Mouse (Mus musculus): ENCODE data around the gene Ntrk3.

The Ntrk3 gene

DNA sequence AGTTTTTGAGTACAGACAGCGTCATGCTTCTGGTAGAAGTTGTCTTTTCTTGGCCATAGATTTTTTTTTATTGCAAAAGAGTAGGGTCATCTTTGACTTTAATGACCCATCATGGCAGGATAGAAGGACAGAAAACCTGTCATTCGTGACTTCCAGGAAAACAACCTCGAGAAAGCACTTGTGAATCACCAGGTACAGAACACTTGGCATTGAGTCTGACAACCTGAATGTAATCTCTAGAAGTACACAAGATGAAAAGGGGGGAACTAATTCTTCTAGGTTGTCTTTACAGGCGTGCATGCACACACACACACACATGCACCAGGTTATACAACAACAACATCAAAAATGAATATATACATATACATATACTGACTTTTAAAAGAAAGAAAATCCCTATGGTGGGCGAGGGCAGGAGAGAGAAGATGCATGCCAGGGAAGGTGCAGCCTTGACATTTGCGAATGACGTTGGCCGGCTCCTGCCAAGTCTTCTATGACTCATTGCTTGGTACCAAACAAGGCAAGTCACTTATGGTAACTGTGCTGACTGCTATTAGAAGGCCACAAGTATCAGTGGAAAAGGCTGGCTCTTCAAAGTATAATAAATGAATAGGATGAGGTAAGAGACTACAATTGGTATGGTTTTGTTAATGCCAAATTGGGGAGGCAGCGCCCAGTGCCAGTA is 217.4 kb downstream of the Ntrk3 start:
- DNase-seq (ENCODE audit: low read depth, low spot score) = no peak

DNA sequence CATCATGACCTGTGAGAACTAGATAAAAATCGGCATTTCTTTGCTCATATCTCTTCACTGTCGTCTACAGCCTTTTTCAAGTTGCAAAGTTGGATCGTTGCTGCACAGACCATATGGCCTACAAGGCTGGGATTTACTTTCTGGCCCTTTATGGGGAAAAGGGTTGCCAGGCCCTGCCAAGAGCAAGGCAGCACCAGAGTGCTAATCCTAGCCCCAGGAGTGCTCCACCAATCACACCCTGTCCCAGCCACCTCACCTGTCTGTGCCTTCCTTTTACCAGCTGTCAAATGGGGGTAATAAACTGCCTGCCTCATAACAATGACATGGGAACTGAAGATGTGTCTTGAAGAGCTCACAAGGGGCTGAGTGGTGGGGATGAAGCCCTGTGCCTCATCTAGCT is 218.1 kb downstream of the Ntrk3 start:
- no peak for DNase-seq (ENCODE audit: low read depth, low spot score)

DNA sequence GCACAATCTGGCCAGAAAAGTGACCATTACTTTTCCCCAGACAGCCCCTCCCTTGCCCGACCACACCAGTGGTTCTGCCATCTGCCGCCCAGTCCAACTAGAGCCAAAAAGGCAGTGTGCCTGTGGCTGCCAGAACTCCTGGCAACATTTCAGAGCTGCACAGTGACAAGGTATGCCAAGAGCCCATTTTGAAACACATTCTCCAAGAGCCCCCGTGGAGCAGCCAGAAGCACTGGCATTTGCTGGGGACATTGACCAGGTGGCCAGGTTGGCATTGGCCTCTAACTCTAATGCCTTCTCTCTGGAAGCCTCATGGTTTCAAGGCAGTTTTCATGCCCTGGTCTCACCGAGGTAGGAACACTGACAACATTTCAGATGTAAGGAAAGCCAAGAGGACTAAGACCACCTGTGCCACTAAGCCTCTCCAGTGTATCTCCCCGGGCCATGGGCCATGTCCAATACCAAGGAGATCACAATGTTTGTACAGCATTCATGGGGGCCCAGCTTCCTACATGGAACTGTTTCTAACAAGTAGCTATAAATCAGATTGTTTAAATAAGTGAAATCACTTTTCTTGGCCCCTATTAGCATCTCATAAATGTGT is 218.9 kb downstream of the Ntrk3 start:
- no peak for DNase-seq (ENCODE audit: low read depth, low spot score)

- no peak for DNase-seq (ENCODE audit: low read depth, low spot score)
Observed at GRCm38 (mm10) chr7:78515042-78515609, 222.7 kb downstream of the Ntrk3 start.

GRCm38 (mm10) chr7:78507032-78507611 is 230.7 kb downstream of the Ntrk3 start:
- no peak for DNase-seq (ENCODE audit: low read depth, low spot score)

DNA sequence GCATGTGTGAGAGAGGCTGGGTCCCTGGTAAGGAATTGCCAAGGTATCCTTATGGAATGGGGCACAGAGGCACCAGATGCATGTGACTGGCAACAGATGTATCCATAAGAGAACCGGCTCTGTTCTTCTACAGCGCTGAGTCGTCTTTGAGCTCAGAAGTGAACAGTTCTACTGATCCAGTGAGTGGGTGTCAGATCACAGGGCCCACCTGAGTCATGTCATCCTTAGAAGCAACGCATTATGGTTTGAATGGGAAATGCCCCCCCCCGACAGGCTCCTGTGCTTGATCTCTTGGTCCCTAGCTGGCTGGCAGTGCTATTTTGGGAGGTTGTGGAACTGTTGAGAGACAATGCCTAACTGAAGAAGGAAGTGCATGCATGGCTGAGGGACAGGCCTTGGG is 236.9 kb downstream of the Ntrk3 start:
- no peak for DNase-seq (ENCODE audit: low read depth, low spot score)

- DNase-seq (ENCODE audit: low read depth, low spot score) = no peak
Observed at GRCm38 (mm10) chr7:78499970-78500369, 237.8 kb downstream of the Ntrk3 start.

DNA sequence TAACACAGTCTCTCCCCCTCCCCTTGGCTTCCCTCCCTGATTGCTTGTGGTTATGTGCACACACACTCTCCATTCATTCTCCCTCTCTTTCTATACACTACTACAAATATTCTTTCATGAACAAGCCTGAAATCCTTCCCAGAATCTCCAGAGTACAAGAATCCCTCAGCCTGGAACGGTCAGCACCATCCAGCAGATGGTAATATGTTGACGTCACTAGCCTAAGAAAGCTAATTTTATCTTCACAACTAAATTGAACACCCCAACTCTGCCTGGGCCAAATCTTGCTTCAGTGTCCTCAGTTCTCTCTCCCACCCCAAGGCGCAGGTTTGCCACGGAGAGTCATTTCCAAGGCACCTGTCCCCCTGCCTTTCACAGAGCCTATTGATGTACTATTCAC is 239.5 kb downstream of the Ntrk3 start:
- DNase-seq (ENCODE audit: low read depth, low spot score) = no peak

GRCm38 (mm10) chr7:78497819-78498218 is 240.0 kb downstream of the Ntrk3 start:
- no peak for DNase-seq (ENCODE audit: low read depth, low spot score)

GRCm38 (mm10) chr7:78493591-78493990 is 244.2 kb downstream of the Ntrk3 start:
- DNase-seq (ENCODE audit: low read depth, low spot score) = no peak

- no peak for DNase-seq (ENCODE audit: low read depth, low spot score)
Observed at GRCm38 (mm10) chr7:78491176-78491575, 246.6 kb downstream of the Ntrk3 start.

- DNase-seq (ENCODE audit: low read depth, low spot score) = no peak
Observed at GRCm38 (mm10) chr7:78484290-78484689, 253.5 kb downstream of the Ntrk3 start.

GRCm38 (mm10) chr7:78483729-78484128 is 254.1 kb downstream of the Ntrk3 start:
- DNase-seq (ENCODE audit: low read depth, low spot score) = no peak

GRCm38 (mm10) chr7:78483061-78483460 is 254.8 kb downstream of the Ntrk3 start:
- DNase-seq (ENCODE audit: low read depth, low spot score) = no peak

- no peak for DNase-seq (ENCODE audit: low read depth, low spot score)
Observed at GRCm38 (mm10) chr7:78478881-78479280, 258.9 kb downstream of the Ntrk3 start.

DNA sequence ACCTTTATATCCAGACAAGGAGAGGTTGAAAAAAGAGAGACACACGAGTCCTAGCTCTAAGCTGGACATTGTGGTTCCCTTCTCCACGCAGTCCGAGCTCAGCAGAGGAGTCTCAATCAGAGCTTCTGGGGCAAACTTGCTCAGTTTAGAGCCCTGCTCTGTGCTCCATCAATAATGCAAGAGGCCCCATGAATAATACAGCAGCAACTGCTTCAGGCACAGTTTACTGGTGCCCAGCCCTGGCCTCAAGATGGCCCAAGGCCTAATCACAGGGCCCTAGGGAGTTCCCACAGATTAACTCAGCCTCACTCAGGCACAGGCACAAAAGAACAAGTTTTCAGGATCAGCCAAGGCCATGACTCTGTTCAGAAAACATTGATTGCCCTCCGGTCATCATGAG is 266.1 kb downstream of the Ntrk3 start:
- no peak for DNase-seq (ENCODE audit: low read depth, low spot score)

DNA sequence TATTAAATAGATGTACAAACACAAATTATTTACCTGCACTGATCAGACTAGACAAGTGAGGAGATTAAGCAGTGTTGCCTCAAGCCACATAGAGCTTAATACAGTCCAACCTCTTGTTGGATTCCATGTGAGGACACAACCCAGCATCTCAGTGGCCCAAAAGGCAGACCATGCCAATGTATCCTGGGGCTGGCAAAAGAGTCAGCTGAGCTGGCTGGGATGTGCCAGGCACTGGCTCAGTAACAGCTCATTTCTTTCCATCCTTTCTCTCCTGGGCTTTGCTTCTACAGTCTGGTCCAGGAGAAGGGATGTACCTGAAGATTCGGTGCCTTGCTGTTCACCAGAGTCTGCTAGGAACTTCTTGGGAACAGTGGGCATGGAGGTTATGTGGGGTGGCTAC is 266.5 kb downstream of the Ntrk3 start:
- DNase-seq (ENCODE audit: low read depth, low spot score) = no peak

- DNase-seq (ENCODE audit: low read depth, low spot score) = no peak
Observed at GRCm38 (mm10) chr7:78462605-78463004, 275.2 kb downstream of the Ntrk3 start.

GRCm38 (mm10) chr7:78459021-78459420 is 278.8 kb downstream of the Ntrk3 start:
- no peak for DNase-seq (ENCODE audit: low read depth, low spot score)

DNA sequence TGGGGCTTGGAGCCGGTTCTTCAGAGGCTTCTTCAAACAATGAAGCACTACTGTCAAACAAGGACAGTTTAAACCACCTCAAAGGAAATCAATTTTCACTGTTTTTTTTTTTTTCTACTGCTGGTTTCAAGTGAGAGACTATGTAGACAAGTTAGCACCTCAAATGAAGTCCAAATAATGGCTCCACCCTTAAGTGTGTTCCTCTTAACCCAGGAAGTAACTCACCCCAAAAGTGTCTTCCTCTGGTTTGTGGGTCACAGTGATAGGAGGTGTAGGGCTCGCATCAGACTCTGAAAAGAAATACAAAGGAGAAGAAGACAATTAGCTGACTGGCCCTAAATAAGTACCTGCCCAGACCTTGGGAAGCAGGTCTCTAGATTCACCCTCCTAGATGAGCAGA is 286.1 kb downstream of the Ntrk3 start:
- peak; percentile 7 for DNase-seq (ENCODE audit: low read depth, low spot score)

DNA sequence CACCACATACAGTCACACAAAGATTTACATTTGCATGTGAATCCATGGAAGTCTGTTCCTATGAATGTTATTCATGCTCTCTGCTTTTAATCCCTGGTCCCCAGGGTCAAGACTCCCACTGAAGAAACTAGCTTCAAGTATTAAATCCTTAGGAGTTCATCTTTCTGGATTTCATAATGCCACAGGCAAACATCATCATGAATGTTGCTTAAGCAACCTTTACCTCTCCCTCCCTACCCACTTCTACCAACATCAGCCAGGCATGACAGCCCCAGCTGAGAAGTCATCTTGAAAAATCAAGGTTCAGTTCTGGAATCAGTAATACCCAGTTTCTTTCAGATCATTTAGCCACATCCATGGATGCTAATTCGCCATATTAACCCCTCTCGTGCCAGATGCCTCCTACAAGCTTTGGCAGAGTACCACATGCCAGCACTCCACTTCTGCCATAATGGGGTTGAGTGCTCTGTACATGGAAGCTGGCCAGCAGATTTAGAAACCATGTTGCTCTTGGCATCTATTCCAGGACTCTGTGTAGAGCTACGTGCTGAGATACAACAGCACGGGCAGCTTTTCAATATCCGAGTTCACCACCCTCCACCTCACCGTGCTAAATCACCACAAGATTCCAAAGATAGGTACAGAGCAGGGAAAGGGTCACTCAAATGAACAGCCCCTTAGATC is 287.8 kb downstream of the Ntrk3 start:
- DNase-seq (ENCODE audit: low read depth, low spot score) = no peak

GRCm38 (mm10) chr7:78448841-78449240 is 289.0 kb downstream of the Ntrk3 start:
- no peak for DNase-seq (ENCODE audit: low read depth, low spot score)
